Mouse (Mus musculus) megakaryocyte, embryonic 14.5 days (primary cell): ENCODE measurements at regions not wholly inside any gene's neighbourhood (a gene's known extent, or its start where the extent isn't known, plus 50 kb on each side); places are given as distances from the start of the nearest gene placed in this dataset.

Experiments
- FLI1 ChIP-seq: IDR thresholded peaks from 2 replicates; pipeline ENCODE4 v1.6.1; 2012; ENCODE audit warnings: low read length, inconsistent platforms, mixed read lengths
- GATA1 ChIP-seq: IDR thresholded peaks from 3 replicates; pipeline ENCODE4 v1.6.1; 2012; ENCODE audit warnings: mixed read lengths, low read length, inconsistent platforms, borderline replicate concordance

DNA sequence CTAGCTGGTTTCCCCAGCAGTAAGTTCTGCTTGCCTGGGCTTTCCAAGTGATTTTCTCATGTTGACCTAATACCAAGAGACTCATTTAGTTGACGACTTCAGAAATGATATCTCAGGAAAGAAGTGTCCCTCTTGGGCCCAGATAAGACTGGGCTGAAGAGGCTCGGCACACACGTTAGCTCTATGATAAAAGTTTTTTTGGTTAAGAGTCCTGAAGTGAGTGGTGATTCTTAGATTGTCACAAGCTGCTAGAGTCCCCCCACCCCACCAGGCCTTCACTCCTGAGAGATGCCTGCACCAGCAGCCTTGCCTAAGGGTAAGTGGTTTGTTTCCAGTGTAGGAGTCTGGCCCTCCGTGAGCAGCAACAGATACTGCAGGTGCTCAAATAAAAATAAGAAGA is 169.4 kb downstream of the Maf start:
- TF ChIP-seq GATA1 (no peak), FLI1 (no peak)
